Comparison of ENCODE assay signal across 8 mouse cellular contexts in genomic region chrX:170009016-170009750, GRCm38 (mm10). TPM values are rescaled to one million over a fixed set of nuclear protein-coding genes. Genes with fewer than 3 reads are reported as not detected.
A peak's percentile ranks its signal among the peaks of the same experiment; 100 is the strongest.
DNase-seq lines count a peak whose midpoint lies in the region; ATAC-seq and TF ChIP-seq lines count a peak whose summit lies in the region.
"Not testable (repeated sequence)": the region's sequence is repeated elsewhere in the genome, so short reads cannot be mapped to it uniquely, and the experiment has no call there.

TSS of gene Gm21887 (plus strand) at chrX:170009659.

- peak; percentile 88 for ATAC-seq in forebrain, embryonic 12.5 days (ENCODE audit: low FRiP score)
- peak; percentile 81 for ATAC-seq in heart, embryonic 16.5 days (replicated peaks; ENCODE audit: extremely low read depth, insufficient read depth, low FRiP score)
- peak; percentile 75 for ATAC-seq in liver, embryonic 16.5 days (ENCODE audit: low read depth)
- ATAC-seq in neural tube, embryonic 13.5 days (ENCODE audit: low read depth): peak; percentile 90

- H3K9ac ChIP-seq in forebrain, embryonic 12.5 days: peak within 1 kb of the TSS; percentile 71
- peak within 1 kb of the TSS; percentile 71 for H3K9ac ChIP-seq in heart, embryonic 16.5 days (ENCODE audit: low read length)
- H3K9ac ChIP-seq in liver, embryonic 16.5 days (ENCODE audit: low read depth, low read length): peak within 1 kb of the TSS; percentile 66
- H3K9ac ChIP-seq in neural tube, embryonic 13.5 days: peak within 1 kb of the TSS; percentile 78

- DNase-seq in c-Kit-positive CD71-positive TER-119-negative erythroid progenitor cells, embryonic 14.5 days (ENCODE audit: low read depth): peak; percentile 100
- peak; percentile 98 to 99 for DNase-seq in kidney, postnatal 36 days
- peak; percentile 90 for DNase-seq in telencephalon, adult 2 months (ENCODE audit: low read depth, low spot score)

- TF ChIP-seq CTCF in E14TG2a.4 (conservative IDR thresholded peaks at IDR 0.05; ENCODE audit: low read length): not testable (repeated sequence)

- peaks cover 40% of the 10 kb centered on the region for H3K9me3 ChIP-seq in E14TG2a.4 (ENCODE audit: low read length)
- peaks cover 43% of the 10 kb centered on the region for H3K9me3 ChIP-seq in forebrain, embryonic 12.5 days
- peaks cover 36% of the 10 kb centered on the region for H3K9me3 ChIP-seq in heart, embryonic 16.5 days (replicated peaks; ENCODE audit: control insufficient read depth, low read length)
- peaks cover 21% of the 10 kb centered on the region for H3K9me3 ChIP-seq in liver, embryonic 16.5 days (replicated peaks; ENCODE audit: control insufficient read depth, low read length)
- peaks cover 34% of the 10 kb centered on the region for H3K9me3 ChIP-seq in neural tube, embryonic 13.5 days

- peak within 1 kb of the TSS; percentile 97 for H3K4me3 ChIP-seq in E14TG2a.4 (replicated peaks; ENCODE audit: low read length)
- H3K4me3 ChIP-seq in forebrain, embryonic 12.5 days (replicated peaks): peak within 1 kb of the TSS; percentile 47
- H3K4me3 ChIP-seq in heart, embryonic 16.5 days (ENCODE audit: low read length): peak within 1 kb of the TSS; percentile 52
- H3K4me3 ChIP-seq in liver, embryonic 16.5 days (ENCODE audit: low read depth, low read length): peak within 1 kb of the TSS; percentile 64
- peak within 1 kb of the TSS; percentile 50 for H3K4me3 ChIP-seq in neural tube, embryonic 13.5 days

- H3K4me2 ChIP-seq in forebrain, embryonic 12.5 days: peak within 1 kb of the TSS; percentile 21; the same call in 1 of the 2 replicates
- H3K4me2 ChIP-seq in heart, embryonic 16.5 days (ENCODE audit: low read depth, low read length): peak within 1 kb of the TSS; percentile 3; the same call in 1 of the 2 replicates
- H3K4me2 ChIP-seq in liver, embryonic 16.5 days (ENCODE audit: low read depth, low read length): peak within 1 kb of the TSS; percentile 67
- peak within 1 kb of the TSS; percentile 24; the same call in 1 of the 2 replicates for H3K4me2 ChIP-seq in neural tube, embryonic 13.5 days

- peak within 1 kb of the TSS; percentile 79 for H3K27ac ChIP-seq in forebrain, embryonic 12.5 days
- peak within 1 kb of the TSS; percentile 73 for H3K27ac ChIP-seq in heart, embryonic 16.5 days (ENCODE audit: low read length)
- peak within 1 kb of the TSS; percentile 63; the same call in 1 of the 2 replicates for H3K27ac ChIP-seq in liver, embryonic 16.5 days (ENCODE audit: low read length)
- peak within 1 kb of the TSS; percentile 77 for H3K27ac ChIP-seq in neural tube, embryonic 13.5 days (replicated peaks)

- H3K36me3 ChIP-seq in E14TG2a.4 (ENCODE audit: insufficient read depth, low read length): peaks cover 15% of the 10 kb centered on the region
- peaks cover 10% of the 10 kb centered on the region for H3K36me3 ChIP-seq in forebrain, embryonic 12.5 days (replicated peaks)
- not testable (repeated sequence) for H3K36me3 ChIP-seq in heart, embryonic 16.5 days (ENCODE audit: control insufficient read depth, insufficient read depth)
- peaks cover 10% of the 10 kb centered on the region for H3K36me3 ChIP-seq in liver, embryonic 16.5 days (ENCODE audit: control insufficient read depth, insufficient read depth)
- peaks cover 16% of the 10 kb centered on the region for H3K36me3 ChIP-seq in neural tube, embryonic 13.5 days

- peaks cover 37% of the 10 kb centered on the region for H3K4me1 ChIP-seq in E14TG2a.4 (replicated peaks; ENCODE audit: low read depth, low read length)
- peaks cover 25% of the 10 kb centered on the region for H3K4me1 ChIP-seq in forebrain, embryonic 12.5 days
- not testable (repeated sequence) for H3K4me1 ChIP-seq in heart, embryonic 16.5 days (ENCODE audit: control insufficient read depth, insufficient read depth, low read length); liver, embryonic 16.5 days (ENCODE audit: control insufficient read depth, low read depth, low read length); neural tube, embryonic 13.5 days (replicated peaks)

- H3K27me3 ChIP-seq in E14TG2a.4 (ENCODE audit: insufficient read depth, low read length); forebrain, embryonic 12.5 days; heart, embryonic 16.5 days (ENCODE audit: control insufficient read depth, insufficient read depth, low read length); liver, embryonic 16.5 days (ENCODE audit: control insufficient read depth, insufficient read depth, low read depth, low read length); neural tube, embryonic 13.5 days: not testable (repeated sequence)

- WGBS in forebrain, embryonic 12.5 days: 66% methylated on average over 116 of the region's 118 CpGs
- WGBS in heart, embryonic 16.5 days: 63% methylated on average over 116 of the region's 118 CpGs
- WGBS in liver, embryonic 16.5 days (ENCODE audit: insufficient replicate concordance): 60% methylated on average over 115 of the region's 118 CpGs
- WGBS in neural tube, embryonic 13.5 days: 72% methylated on average over 116 of the region's 118 CpGs

RNA-seq across cellular contexts. Expression of gene Gm21887, which starts in this region (rescaled TPM):
- polyA plus RNA-seq in forebrain, embryonic 12.5 days (2016; fragmentation: Nextera tagmentation; extraction: Ambion mirVana): 181 and 277 TPM in 2 replicates
- 84.5 and 136 TPM in 2 replicates for polyA plus RNA-seq in heart, embryonic 16.5 days (2015; fragmentation: Nextera tagmentation; extraction: Ambion mirVana)
- polyA plus RNA-seq in liver, embryonic 16.5 days (2015; fragmentation: Nextera tagmentation; extraction: Ambion mirVana): 58.5 and 73.3 TPM in 2 replicates
- 139 and 172 TPM in 2 replicates for polyA plus RNA-seq in neural tube, embryonic 13.5 days (2015; fragmentation: Nextera tagmentation; extraction: Ambion mirVana)

Comparison
In these comparisons a context has a peak if more than half of its experiments do, and no peak if none do; other contexts are left out.
1. Peak in every context shown above with its lines: DNase-seq, ATAC-seq, H3K4me3 ChIP-seq and H3K27ac ChIP-seq.
2. H3K4me3 ChIP-seq: peak in every context shown above with its lines; median percentile 97 in E14TG2a.4; 64 in liver, embryonic 16.5 days; 52 in heart, embryonic 16.5 days; 50 in neural tube, embryonic 13.5 days; 47 in forebrain, embryonic 12.5 days.
3. H3K4me2 ChIP-seq: peak in every context shown above with its lines; median percentile 67 in liver, embryonic 16.5 days; 24 in neural tube, embryonic 13.5 days; 21 in forebrain, embryonic 12.5 days; 3 in heart, embryonic 16.5 days.